Mouse (Mus musculus) ovary, postnatal 14 days (tissue): ENCODE measurements around the gene Trak2.
A peak's percentile ranks its signal among the peaks of the same experiment; 100 is the strongest.
"Not testable (repeated sequence)": the region's sequence is repeated elsewhere in the genome, so short reads cannot be mapped to it uniquely, and the experiment has no call there.

Experiments used
- DNase-seq: peaks from one replicate; pipeline ENCODE4 v3.0.0; 2022; ENCODE audit warnings: low spot score

The Trak2 gene

GRCm38 (mm10) chr1:58889826-58890546, 83.2 kb downstream of the Trak2 start:
- peak; percentile 16 for DNase-seq

GRCm38 (mm10) chr1:58885646-58886045, 87.6 kb downstream of the Trak2 start:
- no peak for DNase-seq

- DNase-seq: not testable (repeated sequence)
These were observed 90.0 kb downstream of the Trak2 start for GRCm38 (mm10) chr1:58883279-58883678.

GRCm38 (mm10) chr1:58879291-58879690, 93.9 kb downstream of the Trak2 start:
- DNase-seq: not testable (repeated sequence)

GRCm38 (mm10) chr1:58876500-58876899, 96.7 kb downstream of the Trak2 start:
- not testable (repeated sequence) for DNase-seq

- DNase-seq: not testable (repeated sequence)
These were observed 112.6 kb downstream of the Trak2 start for GRCm38 (mm10) chr1:58860586-58860985.

- DNase-seq: peak; percentile 4
These were observed 113.4 kb downstream of the Trak2 start for GRCm38 (mm10) chr1:58859738-58860365.

- DNase-seq: not testable (repeated sequence)
These were observed 114.1 kb downstream of the Trak2 start for GRCm38 (mm10) chr1:58859131-58859530.

GRCm38 (mm10) chr1:58856811-58857210, 116.4 kb downstream of the Trak2 start:
- DNase-seq: not testable (repeated sequence)
